Mouse (Mus musculus) CH12.LX (cell line): ENCODE data around the gene Adgrg5. TPM values are rescaled to one million over a fixed set of nuclear protein-coding genes. Genes with fewer than 3 reads are reported as not detected.

ENCODE experiments used
- DNase-seq: peaks from one replicate; pipeline ENCODE4 v3.0.0-alpha.2; 2013; ENCODE audit errors: extremely low read depth
- H3K27ac ChIP-seq: 2 replicates; pipeline ENCODE4 v1.5.1; 2012; ENCODE audit warnings: low read depth, mild to moderate bottlenecking, control low read depth, moderate library complexity; ENCODE audit not compliant: insufficient read depth
- H3K27me3 ChIP-seq: replicated peaks from 2 replicates; pipeline ENCODE3; 2012; ENCODE audit warnings: inconsistent platforms
- H3K36me3 ChIP-seq, 2 experiments: replicated peaks in 1 of 2; 2 replicates each; pipeline versions ENCODE3 to v1.6.1; 2012; ENCODE audit warnings: inconsistent platforms in 1 of 2, low read length in 1 of 2, mild to moderate bottlenecking in 1 of 2, mixed read lengths in 1 of 2, moderate library complexity in 1 of 2; ENCODE audit not compliant: control insufficient read depth in 1 of 2, insufficient read depth in 1 of 2
- H3K4me1 ChIP-seq, 2 experiments: 2 replicates each; pipeline ENCODE4 v1.6.1; 2012; ENCODE audit warnings: inconsistent platforms in 1 of 2, moderate library complexity in 1 of 2; ENCODE audit not compliant: insufficient read depth in 2 of 2, control insufficient read depth in 1 of 2
- H3K4me2 ChIP-seq: 2 replicates; pipeline ENCODE4 v1.6.1; 2012; ENCODE audit warnings: low read depth, mild to moderate bottlenecking, control low read depth; ENCODE audit not compliant: poor library complexity, insufficient read depth, severe bottlenecking
- H3K4me3 ChIP-seq, 3 experiments: fragments of 150-350 bp in 1 of 3; sonication (generic) in 1 of 3; replicated peaks in 1 of 3; 2 replicates each; pipeline versions ENCODE3 to v1.5.1; 2011 to 2012; ENCODE audit warnings: low read depth in 2 of 3, low read length in 2 of 3, mild to moderate bottlenecking in 2 of 3, moderate library complexity in 2 of 3, control low read depth in 1 of 3, improper control_type of control experiment in 1 of 3, inconsistent platforms in 1 of 3, mixed read lengths in 1 of 3; ENCODE audit not compliant: poor library complexity in 1 of 3
- H3K79me2 ChIP-seq: replicated peaks from 2 replicates; pipeline ENCODE4 v1.6.1; 2012; ENCODE audit warnings: mild to moderate bottlenecking, moderate library complexity; ENCODE audit not compliant: control insufficient read depth, poor library complexity, insufficient read depth, severe bottlenecking; ENCODE audit errors: extremely low read depth
- H3K9ac ChIP-seq: 2 replicates; pipeline ENCODE4 v1.6.1; 2012; ENCODE audit warnings: low read depth, mild to moderate bottlenecking, control low read depth, moderate library complexity; ENCODE audit not compliant: insufficient read depth
- H3K9me3 ChIP-seq: replicated peaks from 2 replicates; pipeline ENCODE3; 2012; ENCODE audit warnings: low read length, inconsistent platforms, mixed read lengths
- CHD1 ChIP-seq: IDR thresholded peaks from 2 replicates; pipeline ENCODE4 v1.6.1; 2012; ENCODE audit warnings: low read depth, low read length, improper control_type of control experiment, inconsistent platforms
- CHD2 ChIP-seq: IDR thresholded peaks from 2 replicates; pipeline ENCODE4 v1.6.1; 2011; ENCODE audit warnings: low read length, improper control_type of control experiment
- CTCF ChIP-seq, 2 experiments: IDR thresholded peaks in 1 of 2; conservative IDR thresholded peaks in 1 of 2; 2 replicates each; pipeline ENCODE4 v1.5.1; 2011 to 2012; ENCODE audit warnings: low read depth in 2 of 2, low read length in 2 of 2, improper control_type of control experiment in 1 of 2, inconsistent platforms in 1 of 2, mild to moderate bottlenecking in 1 of 2, moderate library complexity in 1 of 2
- E2F4 ChIP-seq: IDR thresholded peaks from 2 replicates; pipeline ENCODE4 v1.6.1; 2011; ENCODE audit warnings: low read depth, low read length, improper control_type of control experiment; ENCODE audit not compliant: insufficient replicate concordance
- ELF1 ChIP-seq: IDR thresholded peaks from 2 replicates; pipeline ENCODE4 v1.6.1; 2014; ENCODE audit warnings: low read depth, mild to moderate bottlenecking, inconsistent platforms, low read length, improper control_type of control experiment
- EP300 ChIP-seq: IDR thresholded peaks from 2 replicates; pipeline ENCODE4 v1.6.1; 2011; ENCODE audit warnings: low read length, improper control_type of control experiment
- ETS1 ChIP-seq: conservative IDR thresholded peaks from 2 replicates; pipeline ENCODE4 v1.6.1; 2012; ENCODE audit warnings: low read depth, mild to moderate bottlenecking, inconsistent platforms, low read length, improper control_type of control experiment, moderate library complexity
- HCFC1 ChIP-seq: IDR thresholded peaks from 2 replicates; pipeline ENCODE4 v1.6.1; 2012; ENCODE audit warnings: low read depth, mild to moderate bottlenecking, inconsistent platforms, low read length, improper control_type of control experiment
- MAZ ChIP-seq: IDR thresholded peaks from 2 replicates; pipeline ENCODE4 v1.6.1; 2012; ENCODE audit warnings: low read depth, mild to moderate bottlenecking, inconsistent platforms, low read length, improper control_type of control experiment, moderate library complexity
- MEF2A ChIP-seq: IDR thresholded peaks from 2 replicates; pipeline ENCODE4 v1.6.1; 2014; ENCODE audit warnings: low read depth, mild to moderate bottlenecking, inconsistent platforms, low read length, improper control_type of control experiment, borderline replicate concordance
- MXI1 ChIP-seq: IDR thresholded peaks from 2 replicates; pipeline ENCODE4 v1.6.1; 2011; ENCODE audit warnings: mild to moderate bottlenecking, low read depth, low read length, improper control_type of control experiment
- RAD21 ChIP-seq: IDR thresholded peaks from 2 replicates; pipeline ENCODE4 v1.6.1; 2011; ENCODE audit warnings: low read depth, mild to moderate bottlenecking, low read length, improper control_type of control experiment, moderate library complexity
- RCOR1 ChIP-seq: conservative IDR thresholded peaks from 2 replicates; pipeline ENCODE4 v1.6.1; 2012; ENCODE audit warnings: low read depth, mild to moderate bottlenecking, inconsistent platforms, low read length, improper control_type of control experiment
- SIN3A ChIP-seq: IDR thresholded peaks from 2 replicates; pipeline ENCODE4 v1.6.1; 2012; ENCODE audit warnings: low read length, improper control_type of control experiment, inconsistent platforms
- SMC3 ChIP-seq: IDR thresholded peaks from 2 replicates; pipeline ENCODE4 v1.6.1; 2011; ENCODE audit warnings: low read depth, low read length, improper control_type of control experiment
- TCF12 ChIP-seq: IDR thresholded peaks from 2 replicates; pipeline ENCODE4 v1.6.1; 2014; ENCODE audit warnings: low read depth, mild to moderate bottlenecking, inconsistent platforms, low read length, improper control_type of control experiment
- USF2 ChIP-seq: conservative IDR thresholded peaks from 2 replicates; pipeline ENCODE4 v1.6.1; 2011; ENCODE audit warnings: low read depth, low read length, improper control_type of control experiment
- ZKSCAN1 ChIP-seq: IDR thresholded peaks from 2 replicates; pipeline ENCODE4 v1.6.1; 2012; ENCODE audit warnings: low read depth, inconsistent platforms, low read length, improper control_type of control experiment, borderline replicate concordance
- ZMIZ1 ChIP-seq: IDR thresholded peaks from 2 replicates; pipeline ENCODE4 v1.6.1; 2012; ENCODE audit warnings: low read depth, mild to moderate bottlenecking, inconsistent platforms, low read length, improper control_type of control experiment
- dilution Hi-C: fragments of 300-500 bp; cut with MboI; formaldehyde crosslinking; loops from 2 replicates; pipeline ENCODE4 v1.14.3; 2020; ENCODE audit warnings: low sequenced_read_pairs; ENCODE audit not compliant: extremely low pct_unique_long_range_greater_than_20kb, extremely low pct_ligation_motif_present
- in situ Hi-C: fragments of 300-500 bp; cut with MboI; formaldehyde crosslinking; loops from 3 replicates; pipeline ENCODE4 v1.14.3; 2019; ENCODE audit warnings: low sequenced_read_pairs, low pct_ligation_motif_present, low pct_unique_long_range_greater_than_20kb, mixed read lengths
- polyA plus RNA-seq: library from polyadenylated mRNA; unstranded; fragments of >175 nt; gene quantifications from 2 replicates; pipeline ENCODE4 v1.2.1, GENCODE M21; 2012; ENCODE audit warnings: low read depth; ENCODE audit not compliant: insufficient read length
- total RNA-seq, 2 experiments: library from RNA; depleted of rRNA; stranded (reverse); fragments of 300-350 nt in 1 of 2; fragments of >200 nt in 1 of 2; gene quantifications; 2 replicates each; pipeline ENCODE4 v1.2.3; 2012 to 2014

Adgrg5 gene
- total and polyA plus RNA-seq, 3 experiments = 0.81 to 10.0 (median 6.9) TPM

- Histone ChIP-seq H3K9me3 (no peaks in the 10 kb centered on the region), H3K36me3 (no peaks in the 10 kb centered on the region), H3K9ac (no peak overlapping the region), H3K79me2 (no peaks in the 10 kb centered on the region), H3K4me1 (peaks cover 3 to 41% of the 10 kb centered on the region in 2 experiments; a peak in 3 of 4 replicates), H3K27ac (no peak overlapping the region), H3K27me3 (peaks cover 58% of the 10 kb centered on the region), H3K4me2 (no peak overlapping the region), H3K4me3 (no peak overlapping the region)
- no peak for DNase-seq
- dilution Hi-C loops (no loop called here), in situ Hi-C loops (no loop called here)
- TF ChIP-seq ELF1 = no peak
- TF ChIP-seq SIN3A = no peak
- no peak for TF ChIP-seq USF2
- no peak for TF ChIP-seq RCOR1
- TF ChIP-seq HCFC1 = no peak
- TF ChIP-seq MEF2A = no peak
- TF ChIP-seq ZKSCAN1 = no peak
- no peak for TF ChIP-seq TCF12
- no peak for TF ChIP-seq EP300
- TF ChIP-seq CHD2 = no peak
- no peak for TF ChIP-seq SMC3
These were observed 67.3 kb downstream of the Adgrg5 start for GRCm38 (mm10) chr8:94990598-94991453.

GRCm38 (mm10) chr8:94991454-94991994 lies 68.0 kb downstream of the Adgrg5 start:
- Histone ChIP-seq H3K36me3 (no peaks in the 10 kb centered on the region), H3K9me3 (no peaks in the 10 kb centered on the region)
- dilution Hi-C loops = no loop called here

More at GRCm38 (mm10) chr8:94991454-94991994, 68.0 kb downstream of the Adgrg5 start:
- Histone ChIP-seq H3K4me2 (no peak overlapping the region), H3K4me1 (peaks cover 3 to 38% of the 10 kb centered on the region in 2 experiments; a peak in 3 of 4 replicates), H3K4me3 (no peak overlapping the region), H3K27me3 (peaks cover 57% of the 10 kb centered on the region), H3K9ac (no peak overlapping the region), H3K79me2 (no peaks in the 10 kb centered on the region), H3K27ac (no peak overlapping the region)
- TF ChIP-seq ETS1 = no peak
- no peak for TF ChIP-seq HCFC1
- TF ChIP-seq CHD1 = no peak
- TF ChIP-seq TCF12 = no peak
- TF ChIP-seq SMC3 = no peak
- no peak for TF ChIP-seq ZMIZ1
- TF ChIP-seq CTCF (conservative IDR thresholded peaks at IDR 0.05 in 1 of 2, IDR thresholded peaks at IDR 0.05 in 1 of 2; ENCODE audit: low read depth in 2 of 2, low read length in 2 of 2) = no peak
- no peak for TF ChIP-seq MAZ
- no peak for TF ChIP-seq RCOR1
- no peak for TF ChIP-seq RAD21
- TF ChIP-seq CHD2 = no peak
- TF ChIP-seq MXI1 = no peak
- no peak for TF ChIP-seq E2F4
- TF ChIP-seq SIN3A = no peak
- in situ Hi-C loops = no loop called here
- DNase-seq = no peak
